Mouse (Mus musculus) liver, embryonic 13.5 days (tissue): ENCODE measurements around the gene Naip5. TPM values are rescaled to one million over a fixed set of nuclear protein-coding genes. Genes with fewer than 3 reads are reported as not detected.
"Not testable (repeated sequence)": the region's sequence is repeated elsewhere in the genome, so short reads cannot be mapped to it uniquely, and the experiment has no call there.

Experiments
- ATAC-seq: fragments of 200-750 bp; cut with Nextera tagmentation; 2 replicates; pipeline ENCODE4 v1.8.0; 2017; ENCODE audit warnings: low read depth, mild to moderate bottlenecking, moderate number of reproducible peaks, moderate library complexity
- DNase-seq: peaks from one replicate; pipeline ENCODE4 v3.0.0; 2022
- H3K27ac ChIP-seq: fragments of 300-500 bp; sonication (generic); 2 replicates; pipeline ENCODE4 v1.5.1; 2015; ENCODE audit warnings: moderate library complexity, mild to moderate bottlenecking, inconsistent platforms
- H3K27me3 ChIP-seq: fragments of 300-500 bp; sonication (generic); 2 replicates; pipeline ENCODE4 v1.6.1; 2015; ENCODE audit warnings: mild to moderate bottlenecking, inconsistent platforms
- H3K36me3 ChIP-seq: fragments of 300-500 bp; sonication (generic); 2 replicates; pipeline ENCODE4 v1.6.1; 2015; ENCODE audit warnings: mild to moderate bottlenecking, inconsistent platforms
- H3K4me1 ChIP-seq: fragments of 300-500 bp; sonication (generic); replicated peaks from 2 replicates; pipeline ENCODE4 v1.6.1; 2015; ENCODE audit warnings: inconsistent platforms
- H3K4me2 ChIP-seq: fragments of 300-500 bp; sonication (generic); 2 replicates; pipeline ENCODE4 v1.6.1; 2015; ENCODE audit warnings: inconsistent platforms, mild to moderate bottlenecking, moderate library complexity
- H3K4me3 ChIP-seq: fragments of 300-500 bp; sonication (generic); replicated peaks from 2 replicates; pipeline ENCODE4 v1.5.1; 2015; ENCODE audit warnings: mild to moderate bottlenecking, inconsistent platforms
- H3K9ac ChIP-seq: fragments of 300-500 bp; sonication (generic); 2 replicates; pipeline ENCODE4 v1.6.1; 2015; ENCODE audit warnings: mild to moderate bottlenecking, inconsistent platforms
- H3K9me3 ChIP-seq: fragments of 300-500 bp; sonication (generic); replicated peaks from 2 replicates; pipeline ENCODE4 v1.6.1; 2016; ENCODE audit warnings: inconsistent platforms
- WGBS: fragments of 180-500 bp; shearing (Covaris S2); methylation state at CpG from one replicate; pipeline ENCODE4 v1.1.7; 2015; ENCODE audit not compliant: insufficient replicate concordance; 5-methylcytosine and 5-hydroxymethylcytosine counted together
- polyA plus RNA-seq: library from polyadenylated mRNA; unstranded; fragments of >200 nt; fragmentation: Nextera tagmentation; extraction: Ambion mirVana; gene quantifications from 2 replicates; pipeline ENCODE4 v1.2.1, GENCODE M21; 2015

The Naip5 gene
- 0.27 and 0.44 TPM in 2 replicates for polyA plus RNA-seq

DNA sequence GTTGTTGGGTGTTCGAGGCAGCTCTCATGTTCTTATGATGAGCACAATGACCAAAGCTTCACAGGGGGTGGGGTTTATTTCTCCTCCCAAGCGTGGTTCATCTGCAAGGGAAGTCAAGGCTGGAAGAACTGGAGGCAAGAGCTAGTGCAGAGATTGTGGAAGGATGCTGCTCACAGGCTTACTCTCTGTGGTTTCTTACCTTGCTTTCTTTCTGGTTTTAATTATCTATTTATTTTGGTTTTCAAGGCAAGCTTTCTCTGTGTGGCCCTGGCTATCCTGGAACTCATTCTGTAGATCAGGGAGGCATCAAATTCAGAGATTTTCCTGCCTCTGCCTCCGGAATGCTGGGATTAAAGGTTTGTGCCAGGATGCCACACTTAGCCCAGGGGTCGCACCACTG lies at the start of gene Naip5:
TSS of gene Naip5 (minus strand) at position 101 of the 400 bp plus-strand sequence.
- 67% methylated on average over 4 of the region's 4 CpGs for WGBS
- H3K36me3 ChIP-seq, DNase-seq, ATAC-seq, H3K9me3 ChIP-seq, H3K4me1 ChIP-seq, H3K9ac ChIP-seq, H3K27ac ChIP-seq, H3K27me3 ChIP-seq: not testable (repeated sequence)
- peak within 1 kb of the TSS; percentile 32; the same call in 1 of the 2 replicates for H3K4me3 ChIP-seq
- 0 out of 2 replicates have a peak within 1 kb of the TSS, but pooled peaks have one; percentile 24 for H3K4me2 ChIP-seq

DNA sequence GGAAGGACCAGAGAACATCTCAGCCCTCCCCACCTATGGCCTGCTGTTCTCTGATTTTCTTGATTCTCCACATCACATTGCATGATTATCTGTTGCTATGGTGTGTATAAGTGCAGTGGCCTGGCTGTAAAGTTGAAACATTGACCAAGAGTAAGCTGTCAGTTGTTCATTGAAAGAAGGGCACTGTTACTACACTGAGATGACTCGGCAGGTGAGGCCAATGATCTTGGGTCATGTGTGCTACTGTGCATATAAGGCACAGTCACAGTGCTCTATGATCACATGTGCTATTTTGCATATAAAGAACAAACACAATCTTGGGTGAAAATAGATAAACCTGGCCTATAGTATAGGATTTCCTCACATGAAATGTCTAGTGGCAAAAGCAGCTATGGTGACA lies 38.5 kb upstream of the Naip5 start:
- Histone ChIP-seq H3K27me3 (no peaks in the 10 kb centered on the region), H3K27ac (no peak overlapping the region), H3K9ac (no peak overlapping the region), H3K36me3 (no peaks in the 10 kb centered on the region), H3K4me2 (no peak overlapping the region), H3K4me3 (no peak overlapping the region), H3K9me3 (no peaks in the 10 kb centered on the region), H3K4me1 (no peaks in the 10 kb centered on the region)
- DNase-seq (no peak), ATAC-seq (no peak)
- WGBS = 68% methylated on average over 1 of the region's 1 CpGs

DNA sequence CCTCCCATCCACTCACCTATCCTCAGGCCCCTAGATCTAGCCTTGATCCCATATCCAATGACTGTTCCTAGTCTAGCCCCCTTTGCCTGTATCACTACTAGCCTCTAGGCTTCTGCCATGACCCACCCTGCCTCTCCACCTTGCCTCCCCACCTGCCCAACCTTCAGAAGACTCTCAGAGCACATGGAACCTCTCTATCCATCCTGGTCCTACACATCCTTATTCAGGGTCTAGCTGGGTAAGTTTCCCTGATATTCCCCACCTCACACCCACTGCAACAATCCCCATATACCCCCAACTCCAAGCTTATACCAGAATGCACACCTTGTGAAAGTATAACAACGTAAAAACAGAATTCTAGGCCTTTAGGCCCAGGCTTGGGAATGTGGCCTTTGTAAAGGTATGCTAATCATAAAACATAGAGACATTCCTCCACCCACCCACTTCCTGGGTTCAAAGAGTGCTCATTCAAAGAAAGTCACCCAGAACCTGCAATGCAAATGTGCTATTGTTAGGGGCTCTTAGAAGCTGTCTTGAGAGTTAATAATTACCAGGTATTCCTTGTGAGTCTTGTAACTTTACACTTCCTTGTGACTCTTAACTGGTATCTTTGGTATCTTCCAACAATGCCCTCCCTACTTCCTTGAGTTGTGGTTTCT lies 25.5 kb upstream of the Naip5 start:
- H3K27me3 ChIP-seq, ATAC-seq, H3K27ac ChIP-seq, H3K9me3 ChIP-seq, H3K36me3 ChIP-seq, H3K9ac ChIP-seq, DNase-seq, H3K4me2 ChIP-seq, H3K4me3 ChIP-seq, H3K4me1 ChIP-seq: not testable (repeated sequence)
- no CpG with 5 or more reads among the region's 1 CpGs for WGBS

DNA sequence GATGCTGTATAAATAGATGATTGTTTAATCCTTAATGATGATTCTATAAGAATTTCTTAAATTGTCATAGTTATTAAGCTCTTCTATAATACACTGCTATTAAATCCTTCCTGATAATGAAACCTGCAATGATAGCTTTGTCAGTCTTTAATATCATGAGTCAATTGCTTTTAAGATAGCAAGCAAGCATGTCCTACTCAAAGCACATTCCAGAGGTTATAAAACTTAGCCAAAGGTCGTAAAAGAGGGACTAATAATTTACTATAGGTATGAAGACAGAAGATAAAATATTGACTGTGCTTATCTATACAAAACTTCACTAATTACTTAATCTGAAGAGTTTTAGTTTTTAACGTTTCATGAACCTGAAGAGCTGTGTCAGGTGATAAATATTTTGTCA lies 10.9 kb upstream of the Naip5 start:
- not testable (repeated sequence) for H3K36me3 ChIP-seq, DNase-seq, H3K9ac ChIP-seq, H3K27me3 ChIP-seq, H3K4me3 ChIP-seq, H3K4me1 ChIP-seq, H3K27ac ChIP-seq, H3K4me2 ChIP-seq, H3K9me3 ChIP-seq, ATAC-seq
- 42% methylated on average over 2 of the region's 2 CpGs for WGBS

DNA sequence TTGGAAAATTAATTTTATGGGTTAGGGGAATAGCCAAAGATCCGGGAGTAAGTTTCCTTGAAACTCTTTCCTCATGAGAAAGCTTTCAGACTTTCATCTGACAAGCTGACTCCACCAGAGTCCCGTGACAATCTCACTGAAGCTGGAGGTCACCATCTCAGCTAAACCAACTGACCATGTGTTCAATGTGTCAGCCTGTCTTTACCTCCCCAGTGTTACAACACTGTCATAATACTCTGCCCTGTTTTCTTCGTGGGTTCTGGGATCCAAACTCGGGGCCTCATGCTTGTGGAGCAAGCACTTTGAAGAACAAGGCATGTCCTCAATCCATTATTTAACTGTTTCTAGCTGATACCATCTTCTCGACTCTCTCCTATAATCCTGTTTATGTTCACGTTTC lies 9.8 kb upstream of the Naip5 start:
- DNase-seq, H3K9ac ChIP-seq, H3K4me1 ChIP-seq, ATAC-seq, H3K4me3 ChIP-seq, H3K9me3 ChIP-seq, H3K4me2 ChIP-seq, H3K27me3 ChIP-seq, H3K27ac ChIP-seq, H3K36me3 ChIP-seq: not testable (repeated sequence)
- WGBS = 51% methylated on average over 6 of the region's 6 CpGs

DNA sequence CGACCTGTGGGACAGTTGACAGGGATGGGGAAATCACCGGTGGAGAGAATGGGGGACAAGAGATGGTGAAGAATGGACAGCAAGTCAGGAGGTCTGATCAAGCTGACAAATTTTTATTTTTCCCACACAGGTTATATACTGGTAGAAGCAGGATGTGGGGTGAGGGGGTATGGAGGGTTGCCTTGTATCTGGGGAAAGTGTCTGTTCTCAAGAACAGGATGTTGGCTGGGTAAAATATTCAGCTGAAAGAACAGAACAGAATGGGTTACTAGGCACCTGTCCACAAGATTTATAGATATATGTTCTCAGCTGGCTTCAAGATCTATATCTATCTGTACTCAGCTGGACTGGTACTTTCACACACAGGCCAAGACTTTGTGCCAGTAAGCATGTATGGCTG lies 5.8 kb upstream of the Naip5 start:
- WGBS = 73% methylated on average over 2 of the region's 2 CpGs
- not testable (repeated sequence) for H3K4me2 ChIP-seq, H3K27ac ChIP-seq, H3K4me1 ChIP-seq, H3K9me3 ChIP-seq, DNase-seq, ATAC-seq, H3K9ac ChIP-seq, H3K27me3 ChIP-seq, H3K4me3 ChIP-seq, H3K36me3 ChIP-seq

DNA sequence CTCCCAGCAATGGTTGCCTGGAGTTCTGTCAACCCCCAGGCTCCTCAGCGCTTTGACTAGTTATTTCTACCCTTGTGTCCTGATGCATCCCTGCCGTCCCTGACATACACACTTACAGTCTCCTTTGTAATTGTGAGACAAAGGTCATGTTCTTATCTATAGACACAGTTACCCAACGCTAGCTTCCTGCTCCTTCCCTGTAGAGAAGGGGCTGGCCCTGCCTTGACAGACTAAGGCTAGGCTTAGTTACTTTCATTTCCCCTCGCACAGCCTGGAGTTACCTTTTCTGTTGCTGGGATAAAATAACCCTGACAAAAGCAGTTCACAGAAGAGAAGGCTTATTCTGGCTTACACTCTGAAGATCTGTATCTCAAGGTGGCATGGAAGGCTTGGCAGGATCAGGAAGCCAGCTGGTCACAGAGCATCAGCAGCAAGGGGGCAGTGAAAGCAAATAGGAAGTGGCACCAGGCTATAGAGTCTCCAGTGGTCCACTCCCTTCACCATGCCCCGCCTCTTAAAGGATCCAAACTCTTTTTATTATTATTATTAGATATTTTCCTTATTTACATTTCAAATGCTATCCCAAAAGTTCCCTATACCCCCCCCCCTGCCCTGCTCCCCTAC lies 885 bp upstream of the Naip5 start:
- H3K4me1 ChIP-seq, H3K36me3 ChIP-seq, DNase-seq, H3K9me3 ChIP-seq, H3K9ac ChIP-seq, H3K27me3 ChIP-seq, H3K27ac ChIP-seq: not testable (repeated sequence)
- H3K4me3 ChIP-seq = peak overlapping the region; percentile 32; the same call in 1 of the 2 replicates
- 0 out of 2 replicates have a peak overlapping the region, but pooled peaks have one; percentile 24 for H3K4me2 ChIP-seq
- 21% methylated on average over 5 of the region's 5 CpGs for WGBS
- ATAC-seq = peak; percentile 57

DNA sequence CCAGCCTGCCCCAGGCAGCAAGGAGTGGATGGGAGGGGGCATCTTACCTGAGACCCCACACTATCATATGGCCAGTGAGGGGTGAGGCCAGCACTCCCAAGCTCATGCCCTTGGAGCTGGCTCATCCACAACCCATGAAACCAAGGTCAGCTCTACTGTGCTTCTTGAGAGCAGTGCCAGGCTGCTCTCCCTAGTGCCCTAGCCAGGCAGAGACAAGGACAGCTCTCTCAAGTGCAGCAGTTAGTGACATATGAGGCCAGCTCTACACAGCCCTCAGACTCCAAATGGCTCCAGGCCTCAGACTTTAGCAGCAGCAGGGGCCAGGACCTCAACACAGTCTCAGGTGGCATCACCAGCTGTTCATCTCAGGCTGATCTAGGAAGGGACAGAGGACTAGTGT lies 2.4 kb downstream of the Naip5 start:
- Histone ChIP-seq H3K27ac (no peak overlapping the region), H3K9ac (no peak overlapping the region), H3K9me3 (no peaks in the 10 kb centered on the region), H3K4me1 (no peaks in the 10 kb centered on the region), H3K4me2 (no peak overlapping the region), H3K36me3 (no peaks in the 10 kb centered on the region), H3K27me3 (no peaks in the 10 kb centered on the region), H3K4me3 (no peak overlapping the region)
- DNase-seq = no peak
- ATAC-seq = no peak

DNA sequence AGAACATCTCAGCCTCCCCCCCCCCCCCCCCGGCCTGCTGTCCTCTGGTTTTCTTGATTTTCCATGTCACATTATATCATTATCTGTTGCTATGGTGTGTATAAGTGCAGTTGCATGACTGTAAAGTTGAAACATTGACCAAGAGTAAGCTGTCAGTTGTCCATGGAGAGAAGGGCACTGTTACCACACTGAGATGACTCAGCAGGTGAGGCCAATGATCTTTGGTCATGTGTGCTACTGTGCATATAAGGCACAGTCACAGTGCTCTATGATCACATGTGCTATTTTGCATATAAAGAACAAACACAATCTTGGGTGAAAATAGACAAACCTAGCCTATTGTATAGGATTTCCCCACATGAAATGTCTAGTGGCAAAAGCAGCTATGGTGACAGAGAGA lies 32.4 kb downstream of the Naip5 start:
- not testable (repeated sequence) for H3K27ac ChIP-seq, H3K36me3 ChIP-seq, H3K4me3 ChIP-seq, H3K27me3 ChIP-seq, DNase-seq, H3K9me3 ChIP-seq, H3K9ac ChIP-seq, ATAC-seq, H3K4me2 ChIP-seq, H3K4me1 ChIP-seq
- 69% methylated on average over 1 of the region's 1 CpGs for WGBS

DNA sequence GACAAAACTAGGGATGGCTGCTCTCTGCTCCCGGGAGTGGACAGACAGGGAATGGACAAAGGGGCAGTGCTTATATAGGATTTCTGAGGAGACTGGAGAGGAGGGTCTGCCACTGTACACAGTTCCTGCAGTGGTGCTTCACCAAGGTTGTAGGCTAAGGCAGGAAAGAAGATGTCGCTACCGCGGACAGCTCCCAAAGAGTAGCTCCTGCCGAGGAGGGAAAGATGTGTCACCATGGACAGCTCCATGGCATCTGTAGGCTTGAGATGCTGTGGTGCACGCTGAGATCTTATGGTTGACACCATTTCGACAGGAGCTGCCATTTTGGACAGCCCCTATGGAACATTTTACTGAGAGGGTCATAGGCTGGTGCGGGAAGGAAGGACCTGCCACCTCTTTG lies 35.6 kb downstream of the Naip5 start:
- H3K9me3 ChIP-seq = no peaks in the 10 kb centered on the region
- no peaks in the 10 kb centered on the region for H3K27me3 ChIP-seq
- H3K4me1 ChIP-seq = no peaks in the 10 kb centered on the region
- H3K27ac ChIP-seq = no peak overlapping the region
- no peaks in the 10 kb centered on the region for H3K36me3 ChIP-seq
- ATAC-seq (no peak), DNase-seq (peak; percentile 12)
- no peak overlapping the region for H3K9ac ChIP-seq
- 27% methylated on average over 8 of the region's 8 CpGs for WGBS
- no peak overlapping the region for H3K4me2 ChIP-seq
- H3K4me3 ChIP-seq = no peak overlapping the region

DNA sequence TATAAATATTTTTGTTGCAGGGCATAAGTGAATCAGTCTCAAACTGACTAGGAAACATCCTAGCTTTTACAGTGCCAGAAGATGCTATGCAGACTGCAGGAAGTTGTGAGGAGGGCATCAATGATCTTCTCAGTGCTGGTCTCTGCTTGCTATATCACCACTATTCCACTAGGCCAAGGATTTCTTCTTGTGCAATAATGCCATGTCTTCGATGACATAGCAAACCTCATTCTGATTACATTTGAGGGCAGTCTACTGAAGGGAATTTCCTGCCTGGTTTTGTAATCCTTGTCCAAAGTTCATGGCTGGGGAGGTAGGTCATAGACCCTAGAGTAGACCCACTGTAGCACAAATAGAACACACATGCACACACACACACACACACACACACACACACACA lies 42.8 kb downstream of the Naip5 start:
- H3K4me1 ChIP-seq = peaks cover 19% of the 10 kb centered on the region
- no peak overlapping the region for H3K27ac ChIP-seq
- ATAC-seq (no peak), DNase-seq (no peak)
- H3K36me3 ChIP-seq = no peaks in the 10 kb centered on the region
- no peaks in the 10 kb centered on the region for H3K27me3 ChIP-seq
- H3K4me2 ChIP-seq = no peak overlapping the region
- H3K4me3 ChIP-seq = no peak overlapping the region
- no peaks in the 10 kb centered on the region for H3K9me3 ChIP-seq
- 55% methylated on average over 1 of the region's 1 CpGs for WGBS
- H3K9ac ChIP-seq = no peak overlapping the region
